Mouse (Mus musculus): Measurements from ENCODE around the gene Sox13.

- TF ChIP-seq CTCF (IDR thresholded peaks at IDR 0.05; ENCODE audit: borderline replicate concordance, insufficient read depth, low read depth, low read length) (peak; percentile 85), POLR2A (IDR thresholded peaks at IDR 0.05; ENCODE audit: borderline replicate concordance, insufficient read depth, low read length) (no peak)
Observed at GRCm38 (mm10) chr1:133382008-133382407, 42.2 kb downstream of the Sox13 start.

All from cerebellum, adult 2 months (tissue).